Mouse (Mus musculus) lung, embryonic 14.5 days (tissue): ENCODE measurements around the gene 2310046K23Rik. TPM values are rescaled to one million over a fixed set of nuclear protein-coding genes. Genes with fewer than 3 reads are reported as not detected.
"Not testable (repeated sequence)": the region's sequence is repeated elsewhere in the genome, so short reads cannot be mapped to it uniquely, and the experiment has no call there.

Experiments used
- ATAC-seq: fragments of 200-750 bp; cut with Nextera tagmentation; 2 replicates; pipeline ENCODE4 v1.8.0; 2017; ENCODE audit warnings: mild to moderate bottlenecking, moderate TSS enrichment, moderate library complexity; ENCODE audit not compliant: insufficient read depth
- DNase-seq: peaks from one replicate; pipeline ENCODE4 v3.0.0-alpha.2; 2015
- H3K27ac ChIP-seq: fragments of 300-500 bp; sonication (generic); 2 replicates; pipeline ENCODE4 v1.5.1; 2014; ENCODE audit warnings: low read depth, mild to moderate bottlenecking, moderate library complexity
- H3K27me3 ChIP-seq: fragments of 300-500 bp; sonication (generic); 2 replicates; pipeline ENCODE4 v1.6.1; 2014; ENCODE audit warnings: low read length, control low read depth; ENCODE audit not compliant: insufficient read depth
- H3K36me3 ChIP-seq: fragments of 300-500 bp; sonication (generic); 2 replicates; pipeline ENCODE4 v1.6.1; 2014; ENCODE audit warnings: control low read depth; ENCODE audit not compliant: insufficient read depth
- H3K4me1 ChIP-seq: fragments of 300-500 bp; sonication (generic); 2 replicates; pipeline ENCODE4 v1.6.1; 2014; ENCODE audit warnings: antibody characterized with exemption, control low read depth; ENCODE audit not compliant: insufficient read depth
- H3K4me2 ChIP-seq: fragments of 300-500 bp; sonication (generic); 2 replicates; pipeline ENCODE4 v1.6.1; 2014; ENCODE audit warnings: mild to moderate bottlenecking
- H3K4me3 ChIP-seq: fragments of 300-500 bp; sonication (generic); 2 replicates; pipeline ENCODE4 v1.5.1; 2014; ENCODE audit warnings: low read depth, low read length
- H3K9ac ChIP-seq: fragments of 300-500 bp; sonication (generic); 2 replicates; pipeline ENCODE4 v1.6.1; 2014
- H3K9me3 ChIP-seq: fragments of 300-500 bp; sonication (generic); 2 replicates; pipeline ENCODE4 v1.6.1; 2016; ENCODE audit warnings: low read depth, low read length, control low read depth
- CTCF ChIP-seq: IDR thresholded peaks from 2 replicates; pipeline ENCODE4 v1.5.1; 2016; ENCODE audit warnings: antibody characterized with exemption, low read depth
- WGBS: fragments of 180-500 bp; shearing (Covaris S2); extraction: QIAGEN DNeasy Blood & Tissue Kit; methylation state at CpG from one replicate; pipeline ENCODE4 v1.1.7; 2014; 5-methylcytosine and 5-hydroxymethylcytosine counted together
- polyA plus RNA-seq: library from polyadenylated mRNA; unstranded; fragments of >200 nt; fragmentation: Nextera tagmentation; extraction: Ambion mirVana; gene quantifications from 2 replicates; pipeline ENCODE4 v1.2.1, GENCODE M21; 2014

Gene 2310046K23Rik
- polyA plus RNA-seq, 1 experiment from 2014 or later, result not detected

- no peak for ATAC-seq
- 71% methylated on average over 2 of the region's 2 CpGs for WGBS
Measured at GRCm38 (mm10) chr3:92568752-92569151, 34.4 kb upstream of the 2310046K23Rik start.

GRCm38 (mm10) chr3:92565418-92565817, 31.1 kb upstream of the 2310046K23Rik start:
- Histone ChIP-seq H3K4me1 (no peaks in the 10 kb centered on the region), H3K27ac (no peak overlapping the region), H3K27me3 (no peaks in the 10 kb centered on the region), H3K4me3 (no peak overlapping the region), H3K9me3 (no peaks in the 10 kb centered on the region), H3K4me2 (no peak overlapping the region), H3K9ac (no peak overlapping the region), H3K36me3 (no peaks in the 10 kb centered on the region)
- ATAC-seq, result no peak
- TF ChIP-seq CTCF, result peak; percentile 21
- peak; percentile 27 for DNase-seq

More at GRCm38 (mm10) chr3:92568752-92569151, 34.4 kb upstream of the 2310046K23Rik start:
- H3K9ac ChIP-seq, result no peak overlapping the region
- no peak overlapping the region for H3K4me2 ChIP-seq
- no peak overlapping the region for H3K27ac ChIP-seq
- no peaks in the 10 kb centered on the region for H3K9me3 ChIP-seq
- H3K27me3 ChIP-seq, result no peaks in the 10 kb centered on the region
- TF ChIP-seq CTCF, result no peak
- peak; percentile 5 for DNase-seq
- H3K36me3 ChIP-seq, result no peaks in the 10 kb centered on the region
- no peaks in the 10 kb centered on the region for H3K4me1 ChIP-seq
- H3K4me3 ChIP-seq, result no peak overlapping the region

- peak; percentile 39 for TF ChIP-seq CTCF
- Histone ChIP-seq H3K4me3 (no peak overlapping the region), H3K36me3 (no peaks in the 10 kb centered on the region), H3K4me1 (no peaks in the 10 kb centered on the region), H3K4me2 (no peak overlapping the region), H3K27me3 (no peaks in the 10 kb centered on the region), H3K27ac (no peak overlapping the region), H3K9me3 (no peaks in the 10 kb centered on the region), H3K9ac (no peak overlapping the region)
- DNase-seq (peak; percentile 49), ATAC-seq (no peak)
Measured at GRCm38 (mm10) chr3:92512325-92512724, 22.0 kb downstream of the 2310046K23Rik start.

- H3K27ac ChIP-seq, result no peak overlapping the region
Measured at GRCm38 (mm10) chr3:92510786-92511185, 23.5 kb downstream of the 2310046K23Rik start.

GRCm38 (mm10) chr3:92508185-92508584, 26.1 kb downstream of the 2310046K23Rik start:
- Histone ChIP-seq H3K36me3 (no peaks in the 10 kb centered on the region), H3K9me3 (no peaks in the 10 kb centered on the region), H3K27ac (no peak overlapping the region), H3K4me3 (no peak overlapping the region), H3K9ac (no peak overlapping the region), H3K4me2 (no peak overlapping the region), H3K4me1 (no peaks in the 10 kb centered on the region), H3K27me3 (no peaks in the 10 kb centered on the region)
- WGBS, result 68% methylated on average over 1 of the region's 1 CpGs
- no peak for TF ChIP-seq CTCF
- DNase-seq (no peak), ATAC-seq (no peak)

More at GRCm38 (mm10) chr3:92510786-92511185, 23.5 kb downstream of the 2310046K23Rik start:
- Histone ChIP-seq H3K4me2 (no peak overlapping the region), H3K4me1 (no peaks in the 10 kb centered on the region), H3K9ac (no peak overlapping the region), H3K36me3 (no peaks in the 10 kb centered on the region), H3K27me3 (no peaks in the 10 kb centered on the region), H3K9me3 (no peaks in the 10 kb centered on the region), H3K4me3 (no peak overlapping the region)
- DNase-seq (peak; percentile 59), ATAC-seq (peak; percentile 56; the same call in 1 of the 2 replicates)
- TF ChIP-seq CTCF, result peak; percentile 64

GRCm38 (mm10) chr3:92503528-92503927, 30.8 kb downstream of the 2310046K23Rik start:
- no peak for DNase-seq
- no peak overlapping the region for H3K27ac ChIP-seq
- no peak for TF ChIP-seq CTCF

GRCm38 (mm10) chr3:92500393-92500792, 33.9 kb downstream of the 2310046K23Rik start, which contains the start of gene Sprr4:
Sprr4 (minus strand) TSS chr3:92500493.
- H3K4me2 ChIP-seq, result no peak within 1 kb of the TSS
- no peak for TF ChIP-seq CTCF
- no peaks in the 10 kb centered on the region for H3K4me1 ChIP-seq
- H3K9me3 ChIP-seq, result no peaks in the 10 kb centered on the region
- H3K27me3 ChIP-seq, result no peaks in the 10 kb centered on the region
- no peak for ATAC-seq
- H3K9ac ChIP-seq, result no peak within 1 kb of the TSS
- H3K36me3 ChIP-seq, result no peaks in the 10 kb centered on the region
- DNase-seq, result no peak
- 81% methylated on average over 1 of the region's 1 CpGs for WGBS
- H3K27ac ChIP-seq, result no peak within 1 kb of the TSS
- H3K4me3 ChIP-seq, result no peak within 1 kb of the TSS

More at GRCm38 (mm10) chr3:92503528-92503927, 30.8 kb downstream of the 2310046K23Rik start:
- Histone ChIP-seq H3K9me3 (no peaks in the 10 kb centered on the region), H3K36me3 (no peaks in the 10 kb centered on the region), H3K4me2 (no peak overlapping the region), H3K4me3 (no peak overlapping the region), H3K27me3 (no peaks in the 10 kb centered on the region), H3K4me1 (no peaks in the 10 kb centered on the region), H3K9ac (no peak overlapping the region)
- no peak for ATAC-seq

GRCm38 (mm10) chr3:92490262-92490661, 44.0 kb downstream of the 2310046K23Rik start:
- not testable (repeated sequence) for H3K4me3 ChIP-seq, ATAC-seq, H3K36me3 ChIP-seq, H3K27ac ChIP-seq, H3K9me3 ChIP-seq, H3K4me2 ChIP-seq, H3K4me1 ChIP-seq, H3K27me3 ChIP-seq, H3K9ac ChIP-seq, DNase-seq
